Mouse (Mus musculus): Measurements from ENCODE around the gene Rpl7a. TPM values are rescaled to one million over a fixed set of nuclear protein-coding genes. Genes with fewer than 3 reads are reported as not detected.

Gene Rpl7a
- total and polyA plus RNA-seq, 3 experiments: 1,142 to 3,395 (median 3,077) TPM

- Histone ChIP-seq H3K36me3 (replicated peaks in 1 of 2; ENCODE audit: control insufficient read depth in 1 of 2, insufficient read depth in 1 of 2, low read length in 1 of 2) (peaks cover 61 to 94% of the 10 kb centered on the region in 2 experiments), H3K9ac (ENCODE audit: insufficient read depth, low read depth) (no peak overlapping the region), H3K27ac (ENCODE audit: insufficient read depth, low read depth) (no peak overlapping the region), H3K4me3 (replicated peaks in 1 of 3; ENCODE audit: low read depth in 2 of 3, low read length in 2 of 3, poor library complexity in 1 of 3) (no peak overlapping the region), H3K4me2 (ENCODE audit: insufficient read depth, low read depth, poor library complexity, severe bottlenecking) (no peak overlapping the region), H3K9me3 (replicated peaks; ENCODE audit: low read length) (no peaks in the 10 kb centered on the region), H3K79me2 (replicated peaks; ENCODE audit: control insufficient read depth, extremely low read depth, insufficient read depth, poor library complexity, severe bottlenecking) (no peaks in the 10 kb centered on the region), H3K4me1 (ENCODE audit: control insufficient read depth in 1 of 2, insufficient read depth in 2 of 2) (peaks cover 0 to 5% of the 10 kb centered on the region in 2 experiments; a peak in 1 of 4 replicates), H3K27me3 (replicated peaks) (no peaks in the 10 kb centered on the region)
- no peak for TF ChIP-seq TBP (conservative IDR thresholded peaks at IDR 0.05; ENCODE audit: low read depth, low read length)
- TF ChIP-seq JUN (IDR thresholded peaks at IDR 0.05; ENCODE audit: insufficient read depth, low read depth, low read length): no peak
- no peak for TF ChIP-seq ZC3H11A (IDR thresholded peaks at IDR 0.05; ENCODE audit: low read depth, low read length)
- TF ChIP-seq ZKSCAN1 (IDR thresholded peaks at IDR 0.05; ENCODE audit: borderline replicate concordance, low read depth, low read length): no peak
- TF ChIP-seq JUND (conservative IDR thresholded peaks at IDR 0.05; ENCODE audit: low read depth, low read length): no peak
- TF ChIP-seq MYC (IDR thresholded peaks at IDR 0.05; ENCODE audit: low read depth, low read length): no peak
- no peak for TF ChIP-seq ETS1 (conservative IDR thresholded peaks at IDR 0.05; ENCODE audit: low read depth, low read length)
- TF ChIP-seq HCFC1 (IDR thresholded peaks at IDR 0.05; ENCODE audit: low read depth, low read length): no peak
- TF ChIP-seq ZMIZ1 (IDR thresholded peaks at IDR 0.05; ENCODE audit: low read depth, low read length): no peak
- dilution Hi-C loops (cut with MboI; ENCODE audit: extremely low pct_ligation_motif_present, extremely low pct_unique_long_range_greater_than_20kb, low sequenced_read_pairs): no loop called here
- DNase-seq (ENCODE audit: extremely low read depth): no peak
- in situ Hi-C loops (cut with MboI; ENCODE audit: low pct_ligation_motif_present, low pct_unique_long_range_greater_than_20kb, low sequenced_read_pairs): no loop called here
Observed at GRCm38 (mm10) chr2:26952193-26952592, 41.6 kb downstream of the Rpl7a start.

- H3K4me2 ChIP-seq (ENCODE audit: insufficient read depth, low read depth, poor library complexity, severe bottlenecking): no peak overlapping the region
- no peaks in the 10 kb centered on the region for H3K79me2 ChIP-seq (replicated peaks; ENCODE audit: control insufficient read depth, extremely low read depth, insufficient read depth, poor library complexity, severe bottlenecking)
- peaks cover 65 to 95% of the 10 kb centered on the region in 2 experiments for H3K36me3 ChIP-seq (replicated peaks in 1 of 2; ENCODE audit: control insufficient read depth in 1 of 2, insufficient read depth in 1 of 2, low read length in 1 of 2)
- no peak for DNase-seq (ENCODE audit: extremely low read depth)
- no peaks in the 10 kb centered on the region for H3K27me3 ChIP-seq (replicated peaks)
- in situ Hi-C loops (cut with MboI; ENCODE audit: low pct_ligation_motif_present, low pct_unique_long_range_greater_than_20kb, low sequenced_read_pairs): no loop called here
- TF ChIP-seq ZMIZ1 (IDR thresholded peaks at IDR 0.05; ENCODE audit: low read depth, low read length): no peak
- no peak for TF ChIP-seq E2F4 (IDR thresholded peaks at IDR 0.05; ENCODE audit: insufficient replicate concordance, low read depth, low read length)
- TF ChIP-seq IRF4 (IDR thresholded peaks at IDR 0.05; ENCODE audit: low read depth, low read length): no peak
- no peak for TF ChIP-seq RAD21 (IDR thresholded peaks at IDR 0.05; ENCODE audit: low read depth, low read length)
- no peak for TF ChIP-seq BHLHE40 (IDR thresholded peaks at IDR 0.05; ENCODE audit: low read depth, low read length)
- TF ChIP-seq CHD1 (IDR thresholded peaks at IDR 0.05; ENCODE audit: low read depth, low read length): no peak
- TF ChIP-seq CTCF (conservative IDR thresholded peaks at IDR 0.05 in 1 of 2, IDR thresholded peaks at IDR 0.05 in 1 of 2; ENCODE audit: low read depth in 2 of 2, low read length in 2 of 2): no peak
- no peak for TF ChIP-seq RCOR1 (conservative IDR thresholded peaks at IDR 0.05; ENCODE audit: low read depth, low read length)
- no peak for TF ChIP-seq HCFC1 (IDR thresholded peaks at IDR 0.05; ENCODE audit: low read depth, low read length)
- no peak for TF ChIP-seq TBP (conservative IDR thresholded peaks at IDR 0.05; ENCODE audit: low read depth, low read length)
- no peak for TF ChIP-seq MEF2A (IDR thresholded peaks at IDR 0.05; ENCODE audit: borderline replicate concordance, low read depth, low read length)
- no peak for TF ChIP-seq POLR2A (IDR thresholded peaks at IDR 0.05; ENCODE audit: low read depth, low read length)
- no peak for TF ChIP-seq NRF1 (IDR thresholded peaks at IDR 0.05; ENCODE audit: low read depth, low read length)
- TF ChIP-seq PAX5 (IDR thresholded peaks at IDR 0.05; ENCODE audit: low read length): no peak
- no peaks in the 10 kb centered on the region for H3K9me3 ChIP-seq (replicated peaks; ENCODE audit: low read length)
- dilution Hi-C loops (cut with MboI; ENCODE audit: extremely low pct_ligation_motif_present, extremely low pct_unique_long_range_greater_than_20kb, low sequenced_read_pairs): no loop called here
- H3K9ac ChIP-seq (ENCODE audit: insufficient read depth, low read depth): no peak overlapping the region
- H3K4me1 ChIP-seq (ENCODE audit: control insufficient read depth in 1 of 2, insufficient read depth in 2 of 2): peaks cover 0 to 5% of the 10 kb centered on the region in 2 experiments; a peak in 1 of 4 replicates
- no peak overlapping the region for H3K4me3 ChIP-seq (replicated peaks in 1 of 3; ENCODE audit: low read depth in 2 of 3, low read length in 2 of 3, poor library complexity in 1 of 3)
- no peak overlapping the region for H3K27ac ChIP-seq (ENCODE audit: insufficient read depth, low read depth)
Observed at GRCm38 (mm10) chr2:26952866-26953265, 42.3 kb downstream of the Rpl7a start.
